Comparison of ENCODE assay signal across 12 mouse cellular contexts in the genomic region with DNA sequence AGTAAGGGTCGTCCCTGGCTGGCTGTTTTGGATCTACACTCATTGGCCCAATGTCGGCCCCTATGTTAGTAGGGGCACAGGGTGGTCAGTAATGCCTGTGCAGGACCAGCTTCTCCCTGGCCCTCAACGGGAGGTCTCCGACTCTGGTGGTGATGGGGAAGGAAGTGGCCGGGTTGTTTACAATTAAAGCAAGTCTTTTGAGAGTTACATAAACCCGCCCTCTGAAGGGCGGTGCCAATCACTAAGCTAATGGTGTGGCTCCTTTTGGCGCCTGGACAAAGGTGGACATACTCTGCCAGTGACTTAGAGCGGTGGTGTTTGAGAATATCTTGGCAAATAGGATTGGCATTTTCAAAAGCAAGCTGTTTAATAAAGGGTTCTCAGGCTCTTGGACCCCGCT.
DNase-seq lines count a peak whose midpoint lies in the region; ATAC-seq and TF ChIP-seq lines count a peak whose summit lies in the region.
"Had no signal": no experiment of that assay in that cellular context is flagged by ENCODE, and none has a peak within 500 bp of the region (broad histone marks: within the 10 kb centered on the region; RNA-seq: fewer than 3 reads in every experiment).

No protein-coding gene starts in this region.

- no peak overlapping the region for H3K27ac ChIP-seq in stomach, postnatal 0 days (replicated peaks)
- H3K27ac ChIP-seq: heart, embryonic 13.5 days; hindbrain, embryonic 14.5 days had no signal

- H3K4me3 ChIP-seq in lung, adult 2 months (replicated peaks; ENCODE audit: extremely low read depth, low read depth, low read length): no peak overlapping the region
- H3K4me3 ChIP-seq in stomach, postnatal 0 days (ENCODE audit: low read depth, low read length): no peak overlapping the region
- H3K4me3 ChIP-seq: heart, embryonic 13.5 days had no signal

- TF ChIP-seq EP300 in stomach, postnatal 0 days (optimal IDR thresholded peaks at IDR 0.05): no peak

- no peak for ATAC-seq in cerebellum, adult (ENCODE audit: insufficient number of reproducible peaks, low FRiP score, low TSS enrichment)
- 0 out of 2 replicates have a peak, but pooled peaks have one; percentile 15 for ATAC-seq in stomach, postnatal 0 days (ENCODE audit: low FRiP score, low TSS enrichment)
- no peak for ATAC-seq in erythroid progenitor cell, adult 5-6 weeks (replicated peaks; ENCODE audit: low FRiP score, poor library complexity, severe bottlenecking)
- ATAC-seq in monocyte, adult 5-6 weeks (replicated peaks; ENCODE audit: insufficient number of reproducible peaks, low FRiP score, low TSS enrichment, poor library complexity, severe bottlenecking): no peak

- no peak for TF ChIP-seq CTCF in lung, adult 2 months (IDR thresholded peaks at IDR 0.05; ENCODE audit: insufficient read depth, low read length)
- TF ChIP-seq CTCF in stomach, postnatal 0 days (IDR thresholded peaks at IDR 0.05; ENCODE audit: low read depth): no peak

- H3K27me3 ChIP-seq in stomach, postnatal 0 days (ENCODE audit: control insufficient read depth, insufficient read depth, low read length): no peaks in the 10 kb centered on the region

- peaks cover 3% of the 10 kb centered on the region; the same call in 1 of the 2 replicates for H3K4me1 ChIP-seq in lung, adult 2 months (ENCODE audit: control insufficient read depth, insufficient read depth, low read length)
- H3K4me1 ChIP-seq in stomach, postnatal 0 days (replicated peaks; ENCODE audit: control insufficient read depth, insufficient read depth): no peaks in the 10 kb centered on the region

- no peaks in the 10 kb centered on the region for H3K9me3 ChIP-seq in stomach, postnatal 0 days (ENCODE audit: control insufficient read depth, low read length)
- H3K9me3 ChIP-seq: heart, embryonic 13.5 days had no signal

- TF ChIP-seq POLR2A in lung, adult 2 months (IDR thresholded peaks at IDR 0.05; ENCODE audit: borderline replicate concordance, extremely low read depth, low read depth, low read length): no peak

- no peak overlapping the region for H3K4me2 ChIP-seq in stomach, postnatal 0 days (replicated peaks; ENCODE audit: low read depth)
- H3K4me2 ChIP-seq: heart, embryonic 13.5 days; hindbrain, embryonic 14.5 days had no signal

- no peaks in the 10 kb centered on the region for H3K36me3 ChIP-seq in stomach, postnatal 0 days (ENCODE audit: control insufficient read depth, insufficient read depth, low read length)
- H3K36me3 ChIP-seq: heart, embryonic 13.5 days had no signal

- WGBS in lung, adult 2 months: 24% methylated on average over 10 of the region's 10 CpGs
- WGBS in stomach, postnatal 0 days: 30% methylated on average over 10 of the region's 10 CpGs

- DNase-seq in cerebellum, postnatal 10 days: peak; percentile 41 to 46
- DNase-seq in urinary bladder, postnatal 14 days (ENCODE audit: low spot score): peak; percentile 5
- DNase-seq in urinary bladder, postnatal 10 days (ENCODE audit: low spot score): no peak
- peak; percentile 8 for DNase-seq in lung, adult 2 months
- peak; percentile 20 for DNase-seq in stomach, postnatal 0 days (ENCODE audit: low spot score)
- DNase-seq: adrenal gland, adult 2 months; cerebellum, adult 9-10 months had no signal

- H3K9ac ChIP-seq in stomach, postnatal 0 days (ENCODE audit: low read length): no peak overlapping the region
- H3K9ac ChIP-seq: heart, embryonic 13.5 days; hindbrain, embryonic 14.5 days had no signal
